Mouse (Mus musculus) forebrain, embryonic 11.5 days (tissue): ENCODE measurements around the gene Proca1. TPM values are rescaled to one million over a fixed set of nuclear protein-coding genes. Genes with fewer than 3 reads are reported as not detected.

Experiments used
- ATAC-seq: fragments of 200-750 bp; cut with Nextera tagmentation; replicated peaks from 2 replicates; pipeline ENCODE4 v1.8.0; 2017; ENCODE audit warnings: moderate TSS enrichment; ENCODE audit not compliant: low FRiP score
- DNase-seq: peaks from one replicate; pipeline ENCODE4 v3.0.0-alpha.2; 2017; ENCODE audit warnings: low spot score
- H3K27ac ChIP-seq: fragments of 300-500 bp; sonication (generic); 2 replicates; pipeline ENCODE4 v1.5.1; 2014; ENCODE audit warnings: low read depth, low read length
- H3K27me3 ChIP-seq: fragments of 300-500 bp; sonication (generic); 2 replicates; pipeline ENCODE4 v1.6.1; 2014; ENCODE audit warnings: mild to moderate bottlenecking, low read length, mixed read lengths; ENCODE audit not compliant: control insufficient read depth, insufficient read depth
- H3K36me3 ChIP-seq: fragments of 300-500 bp; sonication (generic); 2 replicates; pipeline ENCODE4 v1.6.1; 2014; ENCODE audit warnings: mild to moderate bottlenecking, low read length, moderate library complexity, mixed read lengths; ENCODE audit not compliant: control insufficient read depth, insufficient read depth
- H3K4me1 ChIP-seq: fragments of 300-500 bp; sonication (generic); replicated peaks from 2 replicates; pipeline ENCODE4 v1.6.1; 2014; ENCODE audit warnings: low read length, mixed read lengths; ENCODE audit not compliant: control insufficient read depth, insufficient read depth
- H3K4me2 ChIP-seq: fragments of 300-500 bp; sonication (generic); 2 replicates; pipeline ENCODE4 v1.6.1; 2014; ENCODE audit warnings: low read depth, mild to moderate bottlenecking, low read length, moderate library complexity, mixed read lengths; ENCODE audit not compliant: severe bottlenecking
- H3K4me3 ChIP-seq: fragments of 300-500 bp; sonication (generic); 2 replicates; pipeline ENCODE4 v1.5.1; 2014; ENCODE audit warnings: low read depth, low read length
- H3K9ac ChIP-seq: fragments of 300-500 bp; sonication (generic); 2 replicates; pipeline ENCODE4 v1.6.1; 2014; ENCODE audit warnings: low read length
- H3K9me3 ChIP-seq: fragments of 300-500 bp; sonication (generic); 2 replicates; pipeline ENCODE4 v1.6.1; 2016; ENCODE audit warnings: low read length, mixed read lengths; ENCODE audit not compliant: control insufficient read depth
- WGBS: fragments of 180-500 bp; shearing (Covaris S2); extraction: QIAGEN DNeasy Blood & Tissue Kit; methylation state at CpG from one replicate; pipeline ENCODE4 v1.1.7; 2014; 5-methylcytosine and 5-hydroxymethylcytosine counted together
- polyA plus RNA-seq: library from polyadenylated mRNA; unstranded; fragments of >200 nt; fragmentation: Nextera tagmentation; extraction: Ambion mirVana; gene quantifications from 2 replicates; pipeline ENCODE4 v1.2.1, GENCODE M21; 2014

The Proca1 gene
- polyA plus RNA-seq, 1 experiment from 2014 or later: 1.6 TPM

GRCm38 (mm10) chr11:78163681-78164603 lies 29.2 kb upstream of the Proca1 start:
- Histone ChIP-seq H3K9ac (peak overlapping the region; percentile 87), H3K9me3 (no peaks in the 10 kb centered on the region), H3K4me1 (peaks cover 20% of the 10 kb centered on the region), H3K4me3 (peak overlapping the region; percentile 99), H3K27ac (peak overlapping the region; percentile 91), H3K36me3 (peaks cover 13% of the 10 kb centered on the region), H3K4me2 (peak overlapping the region; percentile 86), H3K27me3 (0 out of 2 replicates have a peak, but pooled peaks cover 2% of the 10 kb centered on the region)
- under 1% methylated on average over 22 of the region's 22 CpGs for WGBS
- DNase-seq (peak; percentile 88), ATAC-seq (peak; percentile 75)

GRCm38 (mm10) chr11:78164604-78164923 lies 28.6 kb upstream of the Proca1 start:
- no peak for DNase-seq
- Histone ChIP-seq H3K27ac (peak overlapping the region; percentile 91), H3K4me1 (peaks cover 18% of the 10 kb centered on the region), H3K9ac (peak overlapping the region; percentile 87), H3K4me2 (peak overlapping the region; percentile 86), H3K4me3 (peak overlapping the region; percentile 99), H3K9me3 (no peaks in the 10 kb centered on the region), H3K36me3 (peaks cover 10% of the 10 kb centered on the region), H3K27me3 (0 out of 2 replicates have a peak, but pooled peaks cover 2% of the 10 kb centered on the region)
- 0% methylated on average over 14 of the region's 14 CpGs for WGBS
- ATAC-seq: peak; percentile 14; the same call in 1 of the 2 replicates

- Histone ChIP-seq H3K4me2 (peak within 1 kb of the TSS; percentile 86), H3K4me3 (peak within 1 kb of the TSS; percentile 99), H3K9ac (peak within 1 kb of the TSS; percentile 87), H3K27me3 (0 out of 2 replicates have a peak, but pooled peaks cover 2% of the 10 kb centered on the region), H3K27ac (peak within 1 kb of the TSS; percentile 91), H3K4me1 (peaks cover 18% of the 10 kb centered on the region), H3K36me3 (peaks cover 5% of the 10 kb centered on the region), H3K9me3 (no peaks in the 10 kb centered on the region)
- peak; percentile 94 for DNase-seq
- peak; percentile 80 for ATAC-seq
- under 1% methylated on average over 69 of the region's 78 CpGs for WGBS
Observed at GRCm38 (mm10) chr11:78164924-78165760, 28.1 kb upstream of the Proca1 start, which contains the start of gene Traf4. Gene Traf4 (minus strand): TSS chr11:78165589.

GRCm38 (mm10) chr11:78165761-78166109 lies 27.5 kb upstream of the Proca1 start:
- Histone ChIP-seq H3K4me2 (peak overlapping the region; percentile 86), H3K9ac (peak overlapping the region; percentile 87), H3K4me3 (peak overlapping the region; percentile 99), H3K4me1 (peaks cover 18% of the 10 kb centered on the region), H3K36me3 (peaks cover 3% of the 10 kb centered on the region), H3K9me3 (no peaks in the 10 kb centered on the region), H3K27me3 (0 out of 2 replicates have a peak, but pooled peaks cover 2% of the 10 kb centered on the region), H3K27ac (peak overlapping the region; percentile 37; the same call in 1 of the 2 replicates)
- no peak for DNase-seq
- ATAC-seq: peak; percentile 13; the same call in 1 of the 2 replicates
- WGBS: 3% methylated on average over 16 of the region's 16 CpGs

- H3K9me3 ChIP-seq: no peaks in the 10 kb centered on the region
- ATAC-seq: no peak
- H3K4me3 ChIP-seq: peak overlapping the region; percentile 99; the same call in 1 of the 2 replicates
- H3K27me3 ChIP-seq: 0 out of 2 replicates have a peak, but pooled peaks cover 2% of the 10 kb centered on the region
- peaks cover 3% of the 10 kb centered on the region for H3K36me3 ChIP-seq
- DNase-seq: no peak
- 44% methylated on average over 4 of the region's 4 CpGs for WGBS
- peaks cover 18% of the 10 kb centered on the region for H3K4me1 ChIP-seq
- H3K9ac ChIP-seq: peak overlapping the region; percentile 87
- H3K4me2 ChIP-seq: peak overlapping the region; percentile 86
- H3K27ac ChIP-seq: no peak overlapping the region
Observed at GRCm38 (mm10) chr11:78166161-78166560, 27.0 kb upstream of the Proca1 start.

GRCm38 (mm10) chr11:78166640-78167039 lies 26.6 kb upstream of the Proca1 start:
- DNase-seq: no peak
- Histone ChIP-seq H3K4me2 (no peak overlapping the region), H3K4me1 (peaks cover 18% of the 10 kb centered on the region), H3K9ac (no peak overlapping the region), H3K4me3 (no peak overlapping the region), H3K27ac (no peak overlapping the region), H3K36me3 (peaks cover 3% of the 10 kb centered on the region), H3K9me3 (no peaks in the 10 kb centered on the region), H3K27me3 (0 out of 2 replicates have a peak, but pooled peaks cover 2% of the 10 kb centered on the region)
- WGBS: 65% methylated on average over 6 of the region's 6 CpGs
- ATAC-seq: no peak

- Histone ChIP-seq H3K27ac (no peak overlapping the region), H3K4me1 (peaks cover 16% of the 10 kb centered on the region), H3K9me3 (no peaks in the 10 kb centered on the region), H3K9ac (no peak overlapping the region), H3K4me3 (no peak overlapping the region), H3K27me3 (0 out of 2 replicates have a peak, but pooled peaks cover 2% of the 10 kb centered on the region), H3K36me3 (no peaks in the 10 kb centered on the region; the same call in 1 of the 2 replicates), H3K4me2 (no peak overlapping the region)
- no peak for DNase-seq
- no peak for ATAC-seq
- 87% methylated on average over 14 of the region's 14 CpGs for WGBS
Observed at GRCm38 (mm10) chr11:78167257-78167959, 25.8 kb upstream of the Proca1 start.
